16 mouse cellular contexts compared by ENCODE assay signal in the genomic region with DNA sequence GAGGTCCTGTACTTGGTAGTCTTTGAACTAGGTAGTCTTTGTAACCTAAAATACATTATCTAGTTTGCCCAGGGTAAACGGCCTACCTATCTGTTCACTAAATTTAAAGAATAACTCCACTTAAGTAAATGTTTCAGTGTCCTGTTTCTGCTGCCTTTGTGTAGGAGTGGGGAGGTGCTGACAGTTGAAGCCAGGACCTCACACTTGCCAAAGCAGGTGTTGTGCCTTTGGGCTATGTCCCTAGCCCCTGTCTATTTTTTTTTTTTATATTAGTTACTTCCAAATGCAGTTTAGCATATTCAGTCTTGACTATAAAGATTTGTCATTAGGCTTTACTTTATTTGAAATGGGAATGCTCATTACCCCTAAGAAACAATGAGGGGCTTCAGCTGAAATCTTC. TPM values are rescaled to one million over a fixed set of nuclear protein-coding genes. Genes with fewer than 3 reads are reported as not detected.
DNase-seq lines count a peak whose midpoint lies in the region; TF ChIP-seq lines count a peak whose summit lies in the region.
"Had no signal": no experiment of that assay in that cellular context is flagged by ENCODE, and none has a peak within 500 bp of the region (broad histone marks: within the 10 kb centered on the region; RNA-seq: fewer than 3 reads in every experiment).

No protein-coding gene starts in this region.

- H3K36me3 ChIP-seq in myocyte (ENCODE audit: control insufficient read depth, insufficient read depth), result no peaks in the 10 kb centered on the region

- H3K4me2 ChIP-seq in myocyte (ENCODE audit: low read depth), result no peak overlapping the region

- no peaks in the 10 kb centered on the region for H3K79me2 ChIP-seq in myocyte (ENCODE audit: control insufficient read depth, insufficient read depth)

- H3K4me3 ChIP-seq in myocyte, result no peak overlapping the region

- TF ChIP-seq POLR2A in myocyte (IDR thresholded peaks at IDR 0.05; ENCODE audit: insufficient read length, low read depth), result no peak

- DNase-seq in Muller cell, postnatal 12 days (ENCODE audit: inconsistent ontology term), result no peak
- DNase-seq: adrenal gland, adult 2 months; adrenal gland, adult 8-10 months; adrenal gland, postnatal 10 days; adrenal gland, postnatal 14 days; adrenal gland, postnatal 25 days; adrenal gland, postnatal 36 days; B cell, adult 2 months; cerebellum, adult 11 months; cerebellum, adult 11-12 months; cerebellum, adult 18-20 months; cerebellum, adult 2 months; cerebellum, adult 8-10 months had no signal

- H3K27me3 ChIP-seq in myocyte (ENCODE audit: control insufficient read depth, insufficient read depth, insufficient read length), result no peaks in the 10 kb centered on the region
- H3K27me3 ChIP-seq: CH12.LX, Patski had no signal

- no peak overlapping the region for H3ac ChIP-seq in myocyte (ENCODE audit: control insufficient read depth, insufficient read length)

TF ChIP-seq in myocyte, 11 proteins besides CTCF, POLR2A, EP300 and RAD21:
- no peak for TF ChIP-seq USF1 (IDR thresholded peaks at IDR 0.05; ENCODE audit: low read depth)
- peak in 2 of 3 experiments; percentile 50 to 85 for TF ChIP-seq MYOD1 (IDR thresholded peaks at IDR 0.05; ENCODE audit: control insufficient read depth in 1 of 3, insufficient read length in 2 of 3, low read depth in 2 of 3)

RNA-seq across cellular contexts. Expression of gene Desi2, which starts 51.5 kb away (rescaled TPM):
- polyA plus RNA-seq in myocyte (2012; fragmentation: generic; extraction: Trizol), result 11.4 TPM
